Mouse (Mus musculus) heart, postnatal 0 days (tissue): Measurements from ENCODE around the gene Nebl. TPM values are rescaled to one million over a fixed set of nuclear protein-coding genes. Genes with fewer than 3 reads are reported as not detected.

Experiments
- ATAC-seq: fragments of 200-750 bp; cut with Nextera tagmentation; 2 replicates; pipeline ENCODE4 v1.8.0; 2017; ENCODE audit warnings: low read depth, moderate number of reproducible peaks, moderate library complexity; ENCODE audit not compliant: insufficient read depth
- DNase-seq: peaks from one replicate; pipeline ENCODE4 v3.0.0-alpha.2; 2016; ENCODE audit warnings: low spot score
- H3K27ac ChIP-seq: fragments of 300-500 bp; sonication (generic); 2 replicates; pipeline ENCODE4 v1.5.1; 2014; ENCODE audit warnings: low read depth, mild to moderate bottlenecking
- H3K27me3 ChIP-seq: fragments of 300-500 bp; sonication (generic); 2 replicates; pipeline ENCODE4 v1.6.1; 2014; ENCODE audit warnings: low read length, mixed read lengths; ENCODE audit not compliant: control insufficient read depth, insufficient read depth
- H3K36me3 ChIP-seq: fragments of 300-500 bp; sonication (generic); replicated peaks from 2 replicates; pipeline ENCODE4 v1.6.1; 2014; ENCODE audit warnings: low read length, mixed read lengths; ENCODE audit not compliant: control insufficient read depth, insufficient read depth
- H3K4me1 ChIP-seq: fragments of 300-500 bp; sonication (generic); 2 replicates; pipeline ENCODE4 v1.6.1; 2014; ENCODE audit warnings: antibody characterized with exemption; ENCODE audit not compliant: control insufficient read depth, insufficient read depth
- H3K4me2 ChIP-seq: fragments of 300-500 bp; sonication (generic); 2 replicates; pipeline ENCODE4 v1.6.1; 2014; ENCODE audit warnings: low read depth, mild to moderate bottlenecking, low read length, moderate library complexity
- H3K4me3 ChIP-seq: fragments of 300-500 bp; sonication (generic); 2 replicates; pipeline ENCODE4 v1.5.1; 2014; ENCODE audit warnings: low read depth, low read length
- H3K9ac ChIP-seq: fragments of 300-500 bp; sonication (generic); replicated peaks from 2 replicates; pipeline ENCODE4 v1.6.1; 2014; ENCODE audit warnings: low read depth, low read length, mixed read lengths
- H3K9me3 ChIP-seq: fragments of 300-500 bp; sonication (generic); replicated peaks from 2 replicates; pipeline ENCODE4 v1.6.1; 2016; ENCODE audit warnings: low read length; ENCODE audit not compliant: control insufficient read depth
- CTCF ChIP-seq: IDR thresholded peaks from 2 replicates; pipeline ENCODE4 v1.5.1; 2016; ENCODE audit warnings: antibody characterized with exemption, control low read depth, low read depth
- EP300 ChIP-seq: IDR thresholded peaks from 2 replicates; pipeline ENCODE4 v1.6.1; 2016; ENCODE audit warnings: antibody characterized with exemption, low read depth
- WGBS: fragments of 180-500 bp; shearing (Covaris S2); extraction: QIAGEN DNeasy Blood & Tissue Kit; methylation state at CpG from one replicate; pipeline ENCODE4 v1.1.7; 2014; 5-methylcytosine and 5-hydroxymethylcytosine counted together
- polyA plus RNA-seq: library from polyadenylated mRNA; unstranded; fragments of >200 nt; fragmentation: Nextera tagmentation; extraction: Ambion mirVana; gene quantifications from 2 replicates; pipeline ENCODE4 v1.2.1, GENCODE M21; 2015
- total RNA-seq: library from RNA; depleted of rRNA; stranded (reverse); fragments of >200 nt; gene quantifications from 2 replicates; pipeline ENCODE4 v1.2.3, GENCODE M21; 2014; ENCODE audit warnings: low replicate concordance; rRNA removed

The Nebl gene
- 184 and 201 TPM in 2 replicates for total RNA-seq
- polyA plus RNA-seq: 292 and 296 TPM in 2 replicates

GRCm38 (mm10) chr2:17730957-17731830, at the start of gene Nebl:
Gene Nebl, minus strand, starts transcription at chr2:17731464.
- Histone ChIP-seq H3K9ac (peak within 1 kb of the TSS; percentile 30), H3K27me3 (peaks cover 28% of the 10 kb centered on the region; the same call in 1 of the 2 replicates), H3K4me2 (peak within 1 kb of the TSS; percentile 85), H3K36me3 (no peaks in the 10 kb centered on the region), H3K9me3 (no peaks in the 10 kb centered on the region), H3K4me3 (peak within 1 kb of the TSS; percentile 53), H3K4me1 (peaks cover 8% of the 10 kb centered on the region; the same call in 1 of the 2 replicates), H3K27ac (no peak within 1 kb of the TSS)
- peak; percentile 38 for DNase-seq
- whole genome bisulfite sequencing: 1% methylated on average over 38 of the region's 59 CpGs
- TF ChIP-seq CTCF (no peak; the same call in 1 of the 2 replicates), EP300 (no peak)
- ATAC-seq: peak; percentile 82

GRCm38 (mm10) chr2:17770246-17770825, 39.1 kb upstream of the Nebl start:
- TF ChIP-seq CTCF (no peak), EP300 (no peak)
- ATAC-seq (no peak), DNase-seq (no peak)
- no peak overlapping the region for H3K4me3 ChIP-seq
- no peak overlapping the region for H3K27ac ChIP-seq
- no peaks in the 10 kb centered on the region for H3K9me3 ChIP-seq
- no peak overlapping the region for H3K9ac ChIP-seq
- no peaks in the 10 kb centered on the region for H3K27me3 ChIP-seq
- 76% methylated on average over 4 of the region's 4 CpGs for WGBS
- H3K36me3 ChIP-seq: no peaks in the 10 kb centered on the region
- no peaks in the 10 kb centered on the region for H3K4me1 ChIP-seq
- no peak overlapping the region for H3K4me2 ChIP-seq

GRCm38 (mm10) chr2:17769242-17769755, 38.0 kb upstream of the Nebl start:
- Histone ChIP-seq H3K4me1 (no peaks in the 10 kb centered on the region), H3K9ac (no peak overlapping the region), H3K4me3 (no peak overlapping the region), H3K36me3 (no peaks in the 10 kb centered on the region), H3K4me2 (no peak overlapping the region), H3K9me3 (no peaks in the 10 kb centered on the region), H3K27ac (no peak overlapping the region), H3K27me3 (no peaks in the 10 kb centered on the region)
- WGBS: 71% methylated on average over 5 of the region's 5 CpGs
- TF ChIP-seq EP300 (no peak), CTCF (no peak)
- ATAC-seq (no peak), DNase-seq (no peak)

- TF ChIP-seq EP300: no peak
- no peak for TF ChIP-seq CTCF
- Histone ChIP-seq H3K9me3 (no peaks in the 10 kb centered on the region), H3K4me3 (no peak overlapping the region), H3K27ac (no peak overlapping the region), H3K4me1 (no peaks in the 10 kb centered on the region), H3K36me3 (no peaks in the 10 kb centered on the region), H3K9ac (no peak overlapping the region), H3K27me3 (no peaks in the 10 kb centered on the region), H3K4me2 (no peak overlapping the region)
- 43% methylated on average over 4 of the region's 4 CpGs for WGBS
- DNase-seq: no peak
- no peak for ATAC-seq
Observed at GRCm38 (mm10) chr2:17756271-17756670, 25.0 kb upstream of the Nebl start.

GRCm38 (mm10) chr2:17742051-17742763, 10.9 kb upstream of the Nebl start:
- H3K4me2 ChIP-seq: peak overlapping the region; percentile 58
- H3K27me3 ChIP-seq: no peaks in the 10 kb centered on the region
- H3K36me3 ChIP-seq: no peaks in the 10 kb centered on the region
- DNase-seq: no peak
- no peak overlapping the region for H3K27ac ChIP-seq
- H3K4me3 ChIP-seq: peak overlapping the region; percentile 44
- no peaks in the 10 kb centered on the region for H3K4me1 ChIP-seq
- TF ChIP-seq CTCF (no peak), EP300 (no peak)
- peak; percentile 30; the same call in 1 of the 2 replicates for ATAC-seq
- 0 out of 2 replicates have a peak overlapping the region, but pooled peaks have one; percentile 4 for H3K9ac ChIP-seq
- WGBS: 30% methylated on average over 11 of the region's 11 CpGs
- no peaks in the 10 kb centered on the region for H3K9me3 ChIP-seq
